Mouse (Mus musculus) ES-Bruce4 (cell line): ENCODE measurements around the gene E2f2. TPM values are rescaled to one million over a fixed set of nuclear protein-coding genes. Genes with fewer than 3 reads are reported as not detected.

ENCODE experiments used
- H3K27ac ChIP-seq: 2 replicates; pipeline ENCODE4 v1.5.1; 2012; ENCODE audit warnings: low read length, inconsistent platforms; ENCODE audit not compliant: insufficient read depth
- H3K27me3 ChIP-seq: 2 replicates; pipeline ENCODE4 v1.6.1; 2012; ENCODE audit warnings: mild to moderate bottlenecking, low read length, inconsistent platforms; ENCODE audit not compliant: control insufficient read depth, poor library complexity, insufficient read depth, severe bottlenecking
- H3K36me3 ChIP-seq: 2 replicates; pipeline ENCODE4 v1.6.1; 2012; ENCODE audit warnings: inconsistent platforms, mild to moderate bottlenecking, low read length, moderate library complexity; ENCODE audit not compliant: control insufficient read depth, poor library complexity, insufficient read depth, severe bottlenecking
- H3K4me1 ChIP-seq: one replicate; pipeline ENCODE4 v1.8.1; 2011; ENCODE audit warnings: low read length; ENCODE audit not compliant: control insufficient read depth, insufficient read depth
- H3K4me3 ChIP-seq: 2 replicates; pipeline ENCODE4 v1.5.1; 2011; ENCODE audit warnings: low read depth, mild to moderate bottlenecking, low read length
- H3K9ac ChIP-seq: 2 replicates; pipeline ENCODE4 v1.6.1; 2012; ENCODE audit warnings: low read depth, mild to moderate bottlenecking, inconsistent platforms; ENCODE audit not compliant: poor library complexity, severe bottlenecking
- H3K9me3 ChIP-seq: replicated peaks from 2 replicates; pipeline ENCODE4 v1.6.1; 2012; ENCODE audit warnings: mild to moderate bottlenecking, low read length, inconsistent platforms; ENCODE audit not compliant: control insufficient read depth, poor library complexity, insufficient read depth, severe bottlenecking
- CTCF ChIP-seq: IDR thresholded peaks from one replicate; pipeline ENCODE4 v1.8.1; 2011; ENCODE audit warnings: low read depth, low read length
- EP300 ChIP-seq: IDR thresholded peaks from 2 replicates; pipeline ENCODE4 v1.6.1; 2011; ENCODE audit warnings: low read depth, low read length; ENCODE audit not compliant: insufficient read depth
- POLR2A ChIP-seq: IDR thresholded peaks from one replicate; pipeline ENCODE4 v1.8.1; 2011; ENCODE audit warnings: low read length; ENCODE audit not compliant: insufficient read depth
- polyA plus RNA-seq: library from polyadenylated mRNA; stranded (reverse); fragments of >200 nt; gene quantifications from 2 replicates; pipeline ENCODE4 v1.2.4, GENCODE M21; 2011; ENCODE audit warnings: low read depth; ENCODE audit not compliant: missing spikeins, insufficient read depth, insufficient read length

The E2f2 gene
- polyA plus RNA-seq, 1 experiment, result 6.3 TPM

GRCm38 (mm10) chr4:136242065-136242703 lies 70.0 kb downstream of the E2f2 start:
- TF ChIP-seq CTCF (peak; percentile 38), POLR2A (no peak)
- no peaks in the 10 kb centered on the region for H3K9me3 ChIP-seq
- no peak overlapping the region for H3K27ac ChIP-seq
- no peaks in the 10 kb centered on the region for H3K36me3 ChIP-seq
- no peak overlapping the region for H3K9ac ChIP-seq
- H3K4me1 ChIP-seq, result peaks cover 10% of the 10 kb centered on the region
- H3K4me3 ChIP-seq, result no peak overlapping the region
- H3K27me3 ChIP-seq, result no peaks in the 10 kb centered on the region

- TF ChIP-seq EP300, result no peak
- TF ChIP-seq POLR2A, result no peak
- TF ChIP-seq CTCF, result no peak
- Histone ChIP-seq H3K27me3 (no peaks in the 10 kb centered on the region), H3K27ac (no peak overlapping the region), H3K36me3 (no peaks in the 10 kb centered on the region), H3K9ac (no peak overlapping the region), H3K4me1 (peaks cover 9% of the 10 kb centered on the region), H3K4me3 (no peak overlapping the region), H3K9me3 (no peaks in the 10 kb centered on the region)
Measured at GRCm38 (mm10) chr4:136242728-136243127, 70.5 kb downstream of the E2f2 start.

- Histone ChIP-seq H3K27me3 (no peaks in the 10 kb centered on the region), H3K27ac (no peak overlapping the region), H3K9ac (no peak overlapping the region), H3K9me3 (no peaks in the 10 kb centered on the region), H3K4me3 (no peak overlapping the region), H3K36me3 (no peaks in the 10 kb centered on the region), H3K4me1 (peaks cover 7% of the 10 kb centered on the region)
- TF ChIP-seq CTCF, result peak; percentile 3
- TF ChIP-seq EP300, result no peak
Measured at GRCm38 (mm10) chr4:136244208-136244607, 72.0 kb downstream of the E2f2 start.

Other genes with a start within 250 kb of the E2f2 start
- gene Hmgcl, start 225.9 kb upstream of the E2f2 start, polyA plus RNA-seq, result 18.3 and 22.6 TPM in 2 replicates
- gene Gale, start 208.7 kb upstream of the E2f2 start, polyA plus RNA-seq, result 6.8 and 9.4 TPM in 2 replicates
- gene Lypla2, start 199.8 kb upstream of the E2f2 start, polyA plus RNA-seq, result 47.4 and 52.6 TPM in 2 replicates
- 40.3 and 44.9 TPM in 2 replicates for gene Pithd1, start 185.1 kb upstream of the E2f2 start, polyA plus RNA-seq
- 21.2 and 22.6 TPM in 2 replicates for gene Eloa, start 150.6 kb upstream of the E2f2 start, polyA plus RNA-seq
- 1,525 and 1,581 TPM in 2 replicates for gene Rpl11, start 119.0 kb upstream of the E2f2 start, polyA plus RNA-seq
- gene Id3, start 28.9 kb upstream of the E2f2 start, polyA plus RNA-seq, result 9.6 and 11.0 TPM in 2 replicates
- gene Asap3, start 34.0 kb downstream of the E2f2 start, polyA plus RNA-seq, result 7.2 and 9.3 TPM in 2 replicates
- 57.1 and 57.8 TPM in 2 replicates for gene Tcea3, start 75.3 kb downstream of the E2f2 start, polyA plus RNA-seq
- 5.5 and 6.0 TPM in 2 replicates for gene Zfp46, start 112.3 kb downstream of the E2f2 start, polyA plus RNA-seq
- 128 and 131 TPM in 2 replicates for gene Hnrnpr, start 138.5 kb downstream of the E2f2 start, polyA plus RNA-seq